Mouse (Mus musculus): ENCODE measurements around the gene Abat.
A peak's percentile ranks its signal among the peaks of the same experiment; 100 is the strongest.

The Abat gene

DNA sequence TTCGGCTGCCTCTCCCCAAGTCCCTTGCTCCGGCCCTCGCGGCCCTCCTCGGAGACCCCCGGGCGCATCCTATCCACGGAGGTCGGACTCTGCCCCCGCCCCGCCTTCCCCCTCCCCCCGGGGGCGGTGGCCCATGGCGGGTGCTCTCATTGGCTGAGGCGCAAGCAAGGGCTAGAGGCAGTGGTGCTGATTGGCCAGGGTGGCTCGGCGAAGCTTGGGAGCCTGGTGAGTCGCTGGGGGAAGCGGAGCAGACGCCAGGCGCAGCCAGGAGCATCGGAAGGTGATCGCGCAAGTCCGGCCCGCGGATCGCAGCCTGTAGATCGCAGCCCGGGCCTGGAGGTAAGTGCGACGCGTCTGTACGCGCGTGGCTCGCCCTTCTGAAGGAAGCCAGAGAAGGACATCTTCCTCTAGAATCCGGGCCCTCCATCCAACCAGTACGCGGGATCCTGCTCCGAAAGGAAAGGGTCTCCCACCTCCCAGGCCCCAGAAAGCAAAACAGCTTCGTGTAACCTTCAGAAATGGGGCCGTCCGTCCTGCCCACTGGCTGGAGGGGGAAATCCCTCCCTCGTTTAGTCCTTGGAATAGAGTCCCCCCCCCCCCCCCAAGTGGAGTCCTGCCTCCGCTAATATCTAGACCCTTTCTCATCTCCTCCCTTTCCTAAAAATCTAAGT, at the start of gene Abat:
Gene Abat, plus strand, starts transcription at position 194 of the 671 bp plus-strand sequence.
- peak; percentile 78 to 89 for DNase-seq (ENCODE audit: low spot score in 2 of 2)

DNA sequence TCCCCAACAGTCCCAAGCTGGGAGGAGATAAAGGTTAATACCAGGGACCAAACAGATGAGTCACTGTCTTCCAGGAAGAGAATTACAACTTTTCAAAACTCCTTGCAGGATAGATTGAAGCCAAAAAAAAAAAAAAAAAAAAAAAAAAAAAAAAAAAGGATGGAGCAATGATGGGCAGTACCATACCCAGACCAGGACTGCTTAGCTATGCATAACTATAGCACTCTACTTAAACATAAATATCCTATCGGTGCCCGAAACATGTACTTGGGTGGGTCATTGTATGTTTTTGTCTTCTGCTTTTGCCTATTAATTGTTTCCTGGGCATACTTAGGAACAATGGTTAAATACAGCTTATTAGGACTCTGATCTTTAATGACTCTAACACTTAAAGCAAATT, 43.1 kb upstream of the Abat start:
- DNase-seq (ENCODE audit: low spot score in 2 of 2): no peak

DNA sequence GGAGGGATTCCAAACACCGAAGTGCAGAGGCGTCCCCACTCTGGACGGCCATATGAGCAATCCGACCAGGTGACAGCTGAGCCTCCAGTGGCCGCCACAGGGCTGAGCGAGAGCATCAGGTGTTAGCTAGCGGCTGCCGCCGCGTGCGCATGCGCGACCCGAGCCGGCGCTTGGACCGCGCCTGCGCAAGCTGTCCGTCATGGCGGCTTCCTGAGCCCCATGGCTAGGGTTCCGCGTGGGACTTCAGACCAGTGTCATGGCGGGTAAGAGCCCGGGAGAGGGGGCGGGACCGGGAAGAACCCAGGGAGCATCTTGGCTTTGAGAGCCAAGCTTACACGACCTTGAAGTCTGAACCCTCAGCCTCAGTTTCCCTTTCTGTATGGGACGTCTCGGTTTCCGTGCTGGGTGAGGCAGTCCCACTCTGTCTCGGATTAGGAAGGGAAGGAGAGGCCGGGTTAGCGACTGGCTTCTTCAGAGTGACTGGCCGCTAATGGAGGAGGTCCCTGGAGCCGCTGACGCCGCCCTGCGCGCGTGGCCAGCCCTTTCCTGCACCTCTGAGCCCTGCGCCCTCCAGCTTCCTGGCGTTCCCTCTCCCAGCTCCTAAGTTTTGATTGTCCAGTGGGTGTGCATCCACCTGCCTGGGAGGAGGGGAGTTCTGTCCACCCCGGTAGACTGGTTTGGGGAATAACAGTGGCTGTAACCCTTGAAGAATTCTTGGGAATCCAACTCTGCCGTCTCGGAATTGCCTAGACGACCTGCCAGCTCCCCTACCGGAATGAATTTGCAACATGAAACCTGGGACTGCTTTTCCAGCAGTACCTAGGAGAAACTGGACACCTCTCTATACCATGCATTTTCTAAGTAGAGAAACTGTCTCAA, 42.4 kb upstream of the Abat start, which contains the start of gene Mettl22:
Gene Mettl22, plus strand, starts transcription at position 186 of the 879 bp plus-strand sequence.
- peak; percentile 71 to 84 for DNase-seq (ENCODE audit: low spot score in 2 of 2)

GRCm38 (mm10) chr16:8487396-8488005, 25.7 kb upstream of the Abat start:
- no peak for DNase-seq (ENCODE audit: low spot score in 2 of 2)

DNA sequence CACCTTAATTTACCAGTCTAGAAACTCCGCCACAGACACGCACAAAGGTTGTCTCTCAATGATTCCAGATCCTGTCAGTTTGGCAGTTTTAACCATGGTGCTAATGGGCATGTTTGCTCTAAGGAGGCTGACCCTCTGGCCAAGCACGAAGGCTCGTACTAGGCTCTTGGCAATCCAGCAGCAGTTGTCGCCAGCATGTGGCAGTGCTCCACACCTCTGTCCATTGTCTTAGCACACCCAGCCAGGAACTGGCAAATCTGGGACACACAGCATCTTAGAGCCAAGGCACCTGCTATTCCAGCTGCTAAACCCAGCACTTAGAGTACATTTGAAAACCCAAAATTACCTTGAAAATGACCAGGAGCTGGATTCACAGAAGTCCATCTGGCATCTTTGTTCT, 23.9 kb upstream of the Abat start:
- DNase-seq (ENCODE audit: low spot score in 2 of 2): no peak

- DNase-seq (ENCODE audit: low spot score in 2 of 2): no peak
These were observed 21.3 kb upstream of the Abat start for GRCm38 (mm10) chr16:8491743-8492490.

- DNase-seq (ENCODE audit: low spot score in 2 of 2): peak; percentile 29 to 33
These were observed 19.0 kb upstream of the Abat start for GRCm38 (mm10) chr16:8494268-8494667.

- no peak for DNase-seq (ENCODE audit: low spot score in 2 of 2)
These were observed 16.3 kb upstream of the Abat start for GRCm38 (mm10) chr16:8496967-8497366.

DNA sequence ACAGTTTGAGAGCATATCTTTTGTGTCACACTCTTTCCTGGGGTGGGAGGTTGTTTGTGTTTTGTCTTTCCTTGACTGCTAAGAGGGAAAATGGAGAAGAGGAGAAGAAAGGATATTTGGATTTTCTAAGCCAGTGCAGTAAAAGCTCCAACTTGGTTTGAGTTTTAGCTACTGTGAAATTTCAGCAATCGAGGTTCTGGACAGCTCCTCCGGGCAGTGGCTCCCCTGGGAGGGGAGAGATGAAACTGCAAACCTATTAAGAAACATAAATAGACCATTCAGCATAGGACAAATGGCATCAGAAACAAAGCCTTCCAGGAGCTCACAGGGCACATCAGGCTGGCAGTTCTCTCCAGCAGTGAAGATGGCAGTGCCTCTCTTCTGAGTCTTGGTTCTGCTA, 9.0 kb upstream of the Abat start:
- no peak for DNase-seq (ENCODE audit: low spot score in 2 of 2)

GRCm38 (mm10) chr16:8509894-8510293, 3.3 kb upstream of the Abat start:
- no peak for DNase-seq (ENCODE audit: low spot score in 2 of 2)

DNA sequence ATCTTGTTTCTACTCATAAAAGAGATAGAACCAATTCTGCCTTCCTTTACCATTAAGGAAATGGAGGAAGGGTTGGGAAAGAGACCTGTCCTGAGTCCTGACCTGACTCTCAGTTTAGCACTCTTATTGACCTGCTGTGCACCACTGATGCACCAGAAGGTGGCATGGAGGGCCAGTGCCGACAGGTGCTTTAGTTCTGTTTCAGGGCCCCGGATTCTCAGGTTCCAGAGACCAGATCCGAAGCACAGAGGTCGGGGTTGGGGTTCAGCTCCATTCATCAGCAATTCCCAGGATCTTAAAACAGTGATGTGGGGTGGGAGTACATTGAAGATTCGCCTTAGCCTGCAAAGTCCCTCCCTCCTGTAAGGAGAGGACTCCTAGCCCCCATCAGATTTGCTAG, 399 bp upstream of the Abat start:
- no peak for DNase-seq (ENCODE audit: low spot score in 2 of 2)

DNA sequence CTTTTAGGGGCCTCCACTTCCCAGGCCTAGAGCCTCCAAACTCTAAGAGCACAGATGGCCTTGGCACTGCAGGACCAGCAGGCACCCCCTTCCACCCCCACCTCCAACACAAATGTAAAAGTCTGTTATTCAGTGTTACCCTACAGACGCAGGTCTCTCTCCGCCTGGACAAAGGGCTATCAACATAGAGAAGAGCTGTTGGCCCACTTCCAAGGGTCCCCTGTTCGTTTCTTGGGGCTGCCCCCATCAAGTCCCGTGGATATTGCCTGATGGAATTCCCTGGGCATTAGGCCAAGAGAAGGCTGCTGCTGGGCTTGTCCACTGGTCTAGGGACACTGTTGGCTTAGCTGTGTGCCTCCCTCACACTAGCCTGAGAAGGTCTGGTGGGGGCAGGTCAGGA, 951 bp downstream of the Abat start:
- DNase-seq (ENCODE audit: low spot score in 2 of 2): no peak

DNA sequence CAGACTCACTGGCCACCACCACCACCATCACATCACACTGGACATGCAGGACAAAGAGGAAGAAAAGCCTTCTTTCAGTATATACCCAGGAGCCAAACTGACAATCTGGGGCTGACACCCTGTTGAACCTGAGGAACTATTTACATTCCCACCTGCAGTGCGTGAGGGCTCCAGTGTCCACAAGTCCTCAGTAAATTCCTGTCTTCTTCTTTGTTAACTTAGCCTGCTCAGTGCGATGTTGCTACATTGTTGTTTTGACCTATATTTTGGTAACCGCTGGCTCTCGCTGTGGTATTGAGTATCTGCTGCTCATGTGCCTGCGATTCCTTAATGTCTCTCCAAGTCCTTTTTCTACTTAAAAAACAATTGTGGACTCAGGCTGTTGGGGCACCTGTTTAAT, 7.3 kb downstream of the Abat start:
- DNase-seq (ENCODE audit: low spot score in 2 of 2): no peak

DNA sequence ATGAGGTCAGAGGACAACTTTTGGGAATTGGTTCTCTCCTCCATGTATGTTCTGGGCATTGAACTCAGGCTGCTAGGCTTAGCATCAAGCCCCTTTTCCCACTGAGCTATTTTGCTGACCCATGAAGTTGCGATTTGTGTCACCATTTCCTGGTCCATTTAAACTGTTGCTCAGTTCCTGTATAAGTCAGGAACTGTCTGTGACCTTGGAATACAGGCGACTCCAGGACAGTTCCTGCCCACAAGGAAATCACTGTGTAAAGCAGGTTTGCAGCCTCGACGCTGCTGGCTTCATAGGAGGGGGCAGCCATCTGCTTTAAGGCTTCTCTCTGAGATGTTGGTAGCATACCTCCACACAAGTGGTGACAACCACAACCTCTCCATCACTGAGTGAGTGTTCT, 8.1 kb downstream of the Abat start:
- no peak for DNase-seq (ENCODE audit: low spot score in 2 of 2)

DNA sequence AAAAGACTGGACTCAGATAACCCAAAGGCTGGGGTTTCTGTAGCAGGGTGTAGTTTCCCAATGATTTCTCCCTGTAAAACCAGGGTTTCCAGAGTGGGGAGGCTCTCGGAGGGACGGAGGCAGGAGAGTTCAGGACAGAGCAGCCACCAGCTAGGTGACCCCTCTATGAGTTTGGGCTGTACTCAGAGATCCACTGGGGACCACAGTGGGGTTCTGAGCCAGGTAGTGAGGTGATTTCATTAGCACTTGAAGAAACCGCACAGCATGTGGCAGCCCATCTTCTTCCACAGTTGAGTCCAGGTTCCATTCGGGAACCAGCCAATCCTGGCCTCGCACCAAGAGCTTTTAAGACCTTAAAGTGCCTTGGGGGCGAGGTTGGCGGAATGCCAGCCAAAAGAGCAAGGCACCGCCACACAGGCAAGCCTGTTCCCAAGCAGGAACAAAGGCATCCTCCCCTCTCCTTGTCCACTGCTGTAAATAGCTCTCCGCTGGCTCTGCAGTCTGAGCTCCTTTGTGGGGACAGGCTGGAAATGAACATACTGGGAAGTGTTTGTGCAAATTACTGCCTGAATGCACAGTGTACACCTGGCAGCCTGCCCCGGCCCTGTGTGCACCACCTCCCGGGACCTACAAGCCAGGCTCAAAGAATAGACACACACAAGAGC, 10.4 kb downstream of the Abat start:
- DNase-seq (ENCODE audit: low spot score in 2 of 2): no peak

DNA sequence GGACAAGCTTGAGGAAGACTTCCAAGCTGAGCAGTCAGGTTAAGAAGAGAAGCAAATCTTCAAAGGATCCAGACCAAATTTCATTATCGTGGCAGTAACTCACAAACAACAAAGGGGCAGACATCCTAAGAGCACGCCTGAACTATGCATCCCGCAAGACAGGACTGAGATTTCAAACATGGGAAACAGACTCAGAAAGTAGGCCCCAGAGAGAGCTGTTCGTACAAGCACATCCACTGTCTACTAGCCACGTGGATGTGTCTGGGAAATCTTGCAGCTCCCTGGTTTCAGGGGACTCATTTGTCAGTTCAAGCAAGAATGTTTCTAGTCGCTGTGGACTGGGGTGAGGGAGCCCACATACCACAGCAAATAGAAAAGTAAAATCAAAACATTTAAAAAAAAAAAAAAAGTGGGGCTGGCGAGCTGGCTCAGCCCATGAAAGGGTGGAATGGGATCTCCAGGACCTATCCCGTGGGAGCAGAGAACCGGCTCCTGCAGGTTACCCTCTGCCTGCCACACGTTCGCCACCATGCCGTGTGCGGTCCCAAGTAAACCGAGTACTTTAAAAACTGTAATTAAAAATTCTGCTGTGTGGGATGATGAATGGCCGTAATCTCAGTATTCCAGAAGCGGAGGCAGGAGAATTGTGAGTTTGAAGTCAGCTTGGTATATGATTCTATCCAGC, 11.1 kb downstream of the Abat start:
- DNase-seq (ENCODE audit: low spot score in 2 of 2): no peak

GRCm38 (mm10) chr16:8525293-8525692, 12.1 kb downstream of the Abat start:
- no peak for DNase-seq (ENCODE audit: low spot score in 2 of 2)

DNA sequence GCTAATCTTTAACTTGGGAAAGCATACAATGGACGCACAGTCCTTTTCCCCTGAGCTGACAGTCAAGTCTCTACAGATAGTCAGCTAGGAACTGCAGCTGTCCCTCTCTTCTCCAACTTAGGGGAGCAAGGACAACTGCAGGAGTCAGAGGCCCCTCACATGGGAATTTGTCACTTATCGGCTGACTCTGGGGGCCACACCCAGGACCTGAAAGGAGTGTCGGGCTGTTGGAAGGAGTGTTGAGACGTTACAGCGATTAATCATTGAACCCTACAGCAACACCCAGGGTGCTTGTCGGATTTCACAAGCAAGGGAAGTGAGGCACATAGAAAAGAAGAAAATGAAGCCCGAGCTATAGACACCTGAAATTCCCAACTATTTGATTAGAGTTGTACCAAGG, 12.6 kb downstream of the Abat start:
- DNase-seq (ENCODE audit: low spot score in 2 of 2): no peak

GRCm38 (mm10) chr16:8529389-8529788, 16.2 kb downstream of the Abat start:
- no peak for DNase-seq (ENCODE audit: low spot score in 2 of 2)

DNA sequence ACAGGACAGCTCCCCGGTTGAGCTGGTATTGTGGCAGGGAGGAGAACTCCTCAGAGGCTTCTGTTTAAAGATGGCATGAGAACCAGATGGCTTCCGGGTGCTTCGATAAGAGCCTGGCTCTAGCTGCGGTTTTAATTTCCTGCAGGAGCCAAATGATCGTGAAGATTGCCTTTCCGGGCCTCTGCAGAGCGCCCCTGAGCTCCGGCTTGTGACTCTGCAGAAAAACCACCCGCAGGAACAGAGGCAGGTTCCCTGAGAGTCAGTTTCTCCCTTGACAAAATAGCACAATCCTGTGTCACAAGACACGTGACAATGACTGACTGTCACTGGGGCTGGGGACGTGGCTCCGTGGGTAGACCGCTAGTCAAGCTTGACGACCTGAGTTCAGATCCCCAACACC, 16.8 kb downstream of the Abat start:
- DNase-seq (ENCODE audit: low spot score in 2 of 2): no peak

DNA sequence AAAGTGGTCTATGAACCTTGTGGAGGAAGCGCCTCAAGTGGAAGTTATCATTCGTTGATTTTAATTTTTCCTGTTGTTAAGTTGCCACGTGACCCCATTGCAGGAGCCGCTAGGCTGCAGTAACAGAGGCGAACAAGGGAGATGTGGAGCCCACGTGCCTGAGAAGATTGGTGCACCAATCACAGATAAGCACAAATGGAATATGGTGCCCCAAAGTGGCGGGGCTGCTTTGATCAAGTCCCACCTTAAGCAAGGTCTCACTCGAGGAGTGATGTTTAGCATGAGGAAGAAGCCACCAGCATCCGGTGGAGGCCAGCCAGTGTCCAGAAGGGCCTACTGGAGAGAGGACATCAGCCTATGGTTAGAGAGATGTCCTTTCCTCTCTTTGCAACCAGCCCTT, 19.2 kb downstream of the Abat start:
- no peak for DNase-seq (ENCODE audit: low spot score in 2 of 2)

All from urinary bladder, adult 18-20 months (tissue).